ENCODE assay signal across 19 mouse cellular contexts in genomic region chr11:106558008-106558407, GRCm38 (mm10). TPM values are rescaled to one million over a fixed set of nuclear protein-coding genes. Genes with fewer than 3 reads are reported as not detected.
A peak's percentile ranks its signal among the peaks of the same experiment; 100 is the strongest.
DNase-seq lines count a peak whose midpoint lies in the region; ATAC-seq and TF ChIP-seq lines count a peak whose summit lies in the region.
"Had no signal": no experiment of that assay in that cellular context is flagged by ENCODE, and none has a peak within 500 bp of the region (broad histone marks: within the 10 kb centered on the region; RNA-seq: fewer than 3 reads in every experiment).

No protein-coding gene starts in this region.

- no peak for ATAC-seq in hindbrain, embryonic 13.5 days (ENCODE audit: low FRiP score)
- no peak for ATAC-seq in hindbrain, embryonic 12.5 days (ENCODE audit: low FRiP score)
- ATAC-seq in megakaryocyte-erythroid progenitor cell, adult 5-6 weeks (replicated peaks; ENCODE audit: low FRiP score, low TSS enrichment, poor library complexity, severe bottlenecking): no peak
- ATAC-seq: CD4-positive, CD25-positive, alpha-beta regulatory T cell, adult 4 months; forebrain, embryonic 16.5 days had no signal

- TF ChIP-seq CTCF in liver, adult 2 months (IDR thresholded peaks at IDR 0.05; ENCODE audit: low read depth, low read length): no peak

- 73% methylated on average over 4 of the region's 4 CpGs for WGBS in hindbrain, embryonic 13.5 days
- 70% methylated on average over 4 of the region's 4 CpGs for WGBS in hindbrain, embryonic 12.5 days
- WGBS in liver, adult 2 months: 13% methylated on average over 4 of the region's 4 CpGs

- H3K27ac ChIP-seq in hindbrain, embryonic 13.5 days: no peak overlapping the region
- H3K27ac ChIP-seq in hindbrain, embryonic 12.5 days: no peak overlapping the region
- H3K27ac ChIP-seq in liver, adult 2 months (replicated peaks; ENCODE audit: insufficient read depth, low read depth, low read length): peak overlapping the region; percentile 93
- H3K27ac ChIP-seq: kidney, postnatal 0 days; midbrain, embryonic 12.5 days had no signal

- peak; percentile 30 to 42 for DNase-seq in adrenal gland, adult (ENCODE audit: inconsistent age in 2 of 2, low spot score in 1 of 2)
- no peak for DNase-seq in adrenal gland, adult 8-10 months
- DNase-seq in adipocyte (ENCODE audit: low spot score): peak; percentile 35
- DNase-seq in liver, adult 2 months (ENCODE audit: extremely low read depth, low read depth, low spot score): peak; percentile 96
- no peak for DNase-seq in layer of hippocampus, adult 9-10 months (ENCODE audit: low spot score)
- DNase-seq: adrenal gland, postnatal 10 days; cerebellum, adult 11 months; cerebellum, postnatal 14 days; heart, postnatal 10 days had no signal

- H3K9ac ChIP-seq in hindbrain, embryonic 13.5 days: peak overlapping the region; percentile 49
- no peak overlapping the region for H3K9ac ChIP-seq in hindbrain, embryonic 12.5 days
- peak overlapping the region; percentile 29; the same call in 1 of the 2 replicates for H3K9ac ChIP-seq in liver, adult 2 months (ENCODE audit: low read depth, low read length)
- H3K9ac ChIP-seq: limb, embryonic 15.5 days; midbrain, embryonic 12.5 days had no signal

- no peaks in the 10 kb centered on the region for H3K27me3 ChIP-seq in hindbrain, embryonic 13.5 days
- no peaks in the 10 kb centered on the region for H3K27me3 ChIP-seq in hindbrain, embryonic 12.5 days
- H3K27me3 ChIP-seq in liver, adult 2 months (ENCODE audit: control insufficient read depth, insufficient read depth, low read length): no peaks in the 10 kb centered on the region
- H3K27me3 ChIP-seq: limb, embryonic 15.5 days; midbrain, embryonic 12.5 days had no signal

- H3K4me1 ChIP-seq in hindbrain, embryonic 13.5 days (replicated peaks): peaks cover 27% of the 10 kb centered on the region; the same call in 1 of the 2 replicates
- H3K4me1 ChIP-seq in hindbrain, embryonic 12.5 days: peaks cover 11% of the 10 kb centered on the region
- peaks cover 44% of the 10 kb centered on the region for H3K4me1 ChIP-seq in liver, adult 2 months (ENCODE audit: control insufficient read depth, insufficient read depth, low read length)

- H3K79me2 ChIP-seq in liver, adult 2 months (ENCODE audit: control insufficient read depth, insufficient read depth, low read length): peaks cover 23% of the 10 kb centered on the region; the same call in 1 of the 2 replicates

- no peaks in the 10 kb centered on the region for H3K9me3 ChIP-seq in hindbrain, embryonic 13.5 days
- no peaks in the 10 kb centered on the region for H3K9me3 ChIP-seq in hindbrain, embryonic 12.5 days (replicated peaks)
- H3K9me3 ChIP-seq: G1E; limb, embryonic 15.5 days; midbrain, embryonic 12.5 days had no signal

- H3K4me3 ChIP-seq in hindbrain, embryonic 13.5 days: no peak overlapping the region
- H3K4me3 ChIP-seq in hindbrain, embryonic 12.5 days: no peak overlapping the region
- H3K4me3 ChIP-seq in liver, adult 2 months (ENCODE audit: insufficient read depth, low read depth, low read length): no peak overlapping the region
- H3K4me3 ChIP-seq: limb, embryonic 15.5 days; midbrain, embryonic 12.5 days; myocyte had no signal

- H3K36me3 ChIP-seq in hindbrain, embryonic 13.5 days: no peaks in the 10 kb centered on the region; the same call in 1 of the 2 replicates
- H3K36me3 ChIP-seq in hindbrain, embryonic 12.5 days: 0 out of 2 replicates have a peak, but pooled peaks cover 2% of the 10 kb centered on the region
- no peaks in the 10 kb centered on the region for H3K36me3 ChIP-seq in liver, adult 2 months (ENCODE audit: control insufficient read depth, insufficient read depth, low read length)
- H3K36me3 ChIP-seq: limb, embryonic 15.5 days; midbrain, embryonic 12.5 days had no signal

- TF ChIP-seq POLR2A in liver, adult 2 months (IDR thresholded peaks at IDR 0.05; ENCODE audit: extremely low read depth, insufficient read depth, low read length): no peak

- no peak overlapping the region for H3K4me2 ChIP-seq in hindbrain, embryonic 13.5 days
- no peak overlapping the region for H3K4me2 ChIP-seq in hindbrain, embryonic 12.5 days (replicated peaks)
- H3K4me2 ChIP-seq: limb, embryonic 15.5 days; midbrain, embryonic 12.5 days had no signal

RNA-seq across cellular contexts. Expression of gene Tex2, which starts 55.2 kb away (rescaled TPM):
- total RNA-seq in adrenal gland, adult 8-10 months (2022): 10 to 100 TPM; 48.2 to 56.8 (median 54.5) TPM
- 21.3 and 21.7 TPM in 2 replicates for polyA plus RNA-seq in hindbrain, embryonic 13.5 days (2015; fragmentation: Nextera tagmentation; extraction: Ambion mirVana)
- polyA plus RNA-seq in hindbrain, embryonic 12.5 days (2016; fragmentation: Nextera tagmentation; extraction: Ambion mirVana): 13.3 and 15.5 TPM in 2 replicates
- total RNA-seq in liver, adult 2 months (2014; rRNA removed): 60.4 and 63.4 TPM in 2 replicates
- polyA plus RNA-seq in liver, adult 2 months (2012; rRNA removed): 45.3 and 49.7 TPM in 2 replicates
- total RNA-seq in megakaryocyte-erythroid progenitor cell, adult 5-6 weeks (2014; fragmentation: Nextera tagmentation): 23.4 and 24.2 TPM in 2 replicates
- 22.4 and 32.8 TPM in 2 replicates for total RNA-seq in megakaryocyte-erythroid progenitor cell, adult 5-6 weeks (2017)

Comparison
In these comparisons a context has a peak if more than half of its experiments do, and no peak if none do; other contexts are left out.
1. DNase-seq: peak in adrenal gland, adult (2 of 2), adipocyte (single experiment) and liver, adult 2 months (single experiment); none in adrenal gland, adult 8-10 months (single experiment) and layer of hippocampus, adult 9-10 months (single experiment).